Mouse (Mus musculus): ENCODE results near the gene Ophn1. TPM values are rescaled to one million over a fixed set of nuclear protein-coding genes. Genes with fewer than 3 reads are reported as not detected.

The Ophn1 gene
- polyA plus RNA-seq, 1 experiment = 4.4 TPM

DNA sequence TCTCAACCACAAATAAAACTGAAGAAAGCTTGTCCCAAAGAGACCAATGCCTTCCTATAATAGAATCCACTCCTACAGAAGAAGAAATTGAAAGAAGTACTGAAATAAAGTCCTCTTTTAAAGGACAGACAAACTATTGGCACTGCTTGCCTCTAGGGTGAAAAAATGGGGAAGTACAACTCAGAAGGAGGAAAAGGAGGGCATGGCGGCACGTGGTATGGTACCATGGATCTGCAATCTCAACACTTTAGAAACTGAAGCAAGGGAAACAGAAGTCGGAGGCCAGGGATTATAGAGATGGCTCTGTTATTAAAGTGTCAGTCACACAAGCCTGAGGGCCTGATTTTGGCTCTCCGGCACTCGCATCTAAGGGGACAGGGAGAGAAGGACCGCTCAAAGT is 10.5 kb downstream of the Ophn1 start:
- no peaks in the 10 kb centered on the region for H3K9me3 ChIP-seq (replicated peaks; ENCODE audit: control insufficient read depth, insufficient read depth, low read length, poor library complexity, severe bottlenecking)
- no peaks in the 10 kb centered on the region for H3K36me3 ChIP-seq (ENCODE audit: control insufficient read depth, insufficient read depth, low read length, poor library complexity, severe bottlenecking)
- H3K27ac ChIP-seq (ENCODE audit: insufficient read depth, low read length) = no peak overlapping the region
- H3K4me1 ChIP-seq (ENCODE audit: control insufficient read depth, insufficient read depth, low read length) = no peaks in the 10 kb centered on the region
- H3K9ac ChIP-seq (ENCODE audit: low read depth, poor library complexity, severe bottlenecking) = no peak overlapping the region
- TF ChIP-seq CTCF (IDR thresholded peaks at IDR 0.05; ENCODE audit: low read depth, low read length) (no peak), POLR2A (IDR thresholded peaks at IDR 0.05; ENCODE audit: insufficient read depth, low read length) (no peak), EP300 (IDR thresholded peaks at IDR 0.05; ENCODE audit: insufficient read depth, low read depth, low read length) (no peak)
- no peak overlapping the region for H3K4me3 ChIP-seq (ENCODE audit: low read depth, low read length)
- no peaks in the 10 kb centered on the region for H3K27me3 ChIP-seq (ENCODE audit: control insufficient read depth, insufficient read depth, low read length, poor library complexity, severe bottlenecking)

- H3K27ac ChIP-seq (ENCODE audit: insufficient read depth, low read length) = no peak overlapping the region
- H3K9me3 ChIP-seq (replicated peaks; ENCODE audit: control insufficient read depth, insufficient read depth, low read length, poor library complexity, severe bottlenecking) = no peaks in the 10 kb centered on the region
- no peak overlapping the region for H3K4me3 ChIP-seq (ENCODE audit: low read depth, low read length)
- H3K9ac ChIP-seq (ENCODE audit: low read depth, poor library complexity, severe bottlenecking) = no peak overlapping the region
- H3K4me1 ChIP-seq (ENCODE audit: control insufficient read depth, insufficient read depth, low read length) = no peaks in the 10 kb centered on the region
- no peaks in the 10 kb centered on the region for H3K27me3 ChIP-seq (ENCODE audit: control insufficient read depth, insufficient read depth, low read length, poor library complexity, severe bottlenecking)
- no peaks in the 10 kb centered on the region for H3K36me3 ChIP-seq (ENCODE audit: control insufficient read depth, insufficient read depth, low read length, poor library complexity, severe bottlenecking)
- TF ChIP-seq POLR2A (IDR thresholded peaks at IDR 0.05; ENCODE audit: insufficient read depth, low read length) = no peak
These were observed 15.7 kb downstream of the Ophn1 start for GRCm38 (mm10) chrX:98875144-98875543.

GRCm38 (mm10) chrX:98874086-98874485 is 16.7 kb downstream of the Ophn1 start:
- H3K27me3 ChIP-seq (ENCODE audit: control insufficient read depth, insufficient read depth, low read length, poor library complexity, severe bottlenecking) = no peaks in the 10 kb centered on the region
- H3K36me3 ChIP-seq (ENCODE audit: control insufficient read depth, insufficient read depth, low read length, poor library complexity, severe bottlenecking) = no peaks in the 10 kb centered on the region
- no peak overlapping the region for H3K9ac ChIP-seq (ENCODE audit: low read depth, poor library complexity, severe bottlenecking)
- TF ChIP-seq EP300 (IDR thresholded peaks at IDR 0.05; ENCODE audit: insufficient read depth, low read depth, low read length) = no peak
- TF ChIP-seq CTCF (IDR thresholded peaks at IDR 0.05; ENCODE audit: low read depth, low read length) = no peak
- no peak for TF ChIP-seq POLR2A (IDR thresholded peaks at IDR 0.05; ENCODE audit: insufficient read depth, low read length)
- H3K4me3 ChIP-seq (ENCODE audit: low read depth, low read length) = no peak overlapping the region
- no peaks in the 10 kb centered on the region for H3K4me1 ChIP-seq (ENCODE audit: control insufficient read depth, insufficient read depth, low read length)
- H3K9me3 ChIP-seq (replicated peaks; ENCODE audit: control insufficient read depth, insufficient read depth, low read length, poor library complexity, severe bottlenecking) = no peaks in the 10 kb centered on the region
- H3K27ac ChIP-seq (ENCODE audit: insufficient read depth, low read length) = no peak overlapping the region

DNA sequence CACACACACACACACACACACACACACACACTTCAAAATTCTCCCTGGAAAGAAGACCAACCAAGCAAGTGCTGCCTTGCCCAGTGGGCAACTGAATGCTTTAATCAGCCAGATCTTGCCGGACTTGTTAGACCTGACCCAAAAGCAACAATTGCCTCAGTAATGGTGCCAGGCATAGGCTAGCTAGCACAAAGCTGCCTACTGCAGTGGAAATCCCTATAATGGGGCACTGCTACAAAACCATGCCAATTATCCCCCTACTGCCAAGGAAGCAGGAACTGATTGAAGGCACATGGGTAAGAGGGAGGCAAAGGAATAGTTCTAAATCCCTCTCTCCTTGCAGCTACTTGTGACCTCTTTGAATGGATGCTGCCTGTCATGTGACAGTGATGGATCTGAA is 18.8 kb downstream of the Ophn1 start:
- H3K9me3 ChIP-seq (replicated peaks; ENCODE audit: control insufficient read depth, insufficient read depth, low read length, poor library complexity, severe bottlenecking) = no peaks in the 10 kb centered on the region
- H3K36me3 ChIP-seq (ENCODE audit: control insufficient read depth, insufficient read depth, low read length, poor library complexity, severe bottlenecking) = no peaks in the 10 kb centered on the region
- no peaks in the 10 kb centered on the region for H3K4me1 ChIP-seq (ENCODE audit: control insufficient read depth, insufficient read depth, low read length)
- no peak overlapping the region for H3K4me3 ChIP-seq (ENCODE audit: low read depth, low read length)
- H3K9ac ChIP-seq (ENCODE audit: low read depth, poor library complexity, severe bottlenecking) = no peak overlapping the region
- no peak overlapping the region for H3K27ac ChIP-seq (ENCODE audit: insufficient read depth, low read length)
- TF ChIP-seq EP300 (IDR thresholded peaks at IDR 0.05; ENCODE audit: insufficient read depth, low read depth, low read length) = no peak
- TF ChIP-seq CTCF (IDR thresholded peaks at IDR 0.05; ENCODE audit: low read depth, low read length) = no peak
- no peak for TF ChIP-seq POLR2A (IDR thresholded peaks at IDR 0.05; ENCODE audit: insufficient read depth, low read length)
- H3K27me3 ChIP-seq (ENCODE audit: control insufficient read depth, insufficient read depth, low read length, poor library complexity, severe bottlenecking) = no peaks in the 10 kb centered on the region

GRCm38 (mm10) chrX:98870541-98870940 is 20.3 kb downstream of the Ophn1 start:
- Histone ChIP-seq H3K9me3 (replicated peaks; ENCODE audit: control insufficient read depth, insufficient read depth, low read length, poor library complexity, severe bottlenecking) (no peaks in the 10 kb centered on the region), H3K27me3 (ENCODE audit: control insufficient read depth, insufficient read depth, low read length, poor library complexity, severe bottlenecking) (no peaks in the 10 kb centered on the region), H3K36me3 (ENCODE audit: control insufficient read depth, insufficient read depth, low read length, poor library complexity, severe bottlenecking) (no peaks in the 10 kb centered on the region), H3K9ac (ENCODE audit: low read depth, poor library complexity, severe bottlenecking) (no peak overlapping the region), H3K27ac (ENCODE audit: insufficient read depth, low read length) (no peak overlapping the region), H3K4me3 (ENCODE audit: low read depth, low read length) (no peak overlapping the region), H3K4me1 (ENCODE audit: control insufficient read depth, insufficient read depth, low read length) (no peaks in the 10 kb centered on the region)
- TF ChIP-seq CTCF (IDR thresholded peaks at IDR 0.05; ENCODE audit: low read depth, low read length) = no peak
- TF ChIP-seq POLR2A (IDR thresholded peaks at IDR 0.05; ENCODE audit: insufficient read depth, low read length) = no peak
- no peak for TF ChIP-seq EP300 (IDR thresholded peaks at IDR 0.05; ENCODE audit: insufficient read depth, low read depth, low read length)

GRCm38 (mm10) chrX:98869735-98870134 is 21.1 kb downstream of the Ophn1 start:
- no peak for TF ChIP-seq CTCF (IDR thresholded peaks at IDR 0.05; ENCODE audit: low read depth, low read length)
- TF ChIP-seq POLR2A (IDR thresholded peaks at IDR 0.05; ENCODE audit: insufficient read depth, low read length) = no peak
- TF ChIP-seq EP300 (IDR thresholded peaks at IDR 0.05; ENCODE audit: insufficient read depth, low read depth, low read length) = no peak
- no peaks in the 10 kb centered on the region for H3K36me3 ChIP-seq (ENCODE audit: control insufficient read depth, insufficient read depth, low read length, poor library complexity, severe bottlenecking)
- no peaks in the 10 kb centered on the region for H3K4me1 ChIP-seq (ENCODE audit: control insufficient read depth, insufficient read depth, low read length)
- H3K27me3 ChIP-seq (ENCODE audit: control insufficient read depth, insufficient read depth, low read length, poor library complexity, severe bottlenecking) = no peaks in the 10 kb centered on the region
- no peak overlapping the region for H3K9ac ChIP-seq (ENCODE audit: low read depth, poor library complexity, severe bottlenecking)
- H3K9me3 ChIP-seq (replicated peaks; ENCODE audit: control insufficient read depth, insufficient read depth, low read length, poor library complexity, severe bottlenecking) = no peaks in the 10 kb centered on the region
- no peak overlapping the region for H3K27ac ChIP-seq (ENCODE audit: insufficient read depth, low read length)
- H3K4me3 ChIP-seq (ENCODE audit: low read depth, low read length) = no peak overlapping the region

All from ES-Bruce4 (cell line).